Mouse (Mus musculus): Measurements from ENCODE around the gene Scarb1. TPM values are rescaled to one million over a fixed set of nuclear protein-coding genes. Genes with fewer than 3 reads are reported as not detected.

Gene Scarb1
- polyA plus RNA-seq, 1 experiment from 2014 or later: 36.5 TPM

GRCm38 (mm10) chr5:125381954-125382672 is 41.2 kb upstream of the Scarb1 start:
- H3K4me2 ChIP-seq: no peak overlapping the region
- H3K4me1 ChIP-seq (replicated peaks): peaks cover 10% of the 10 kb centered on the region
- no peaks in the 10 kb centered on the region for H3K27me3 ChIP-seq
- H3K36me3 ChIP-seq: peaks cover 24% of the 10 kb centered on the region
- no peak for ATAC-seq (ENCODE audit: insufficient number of reproducible peaks, insufficient read depth, low FRiP score, low TSS enrichment, low read depth)
- no peak overlapping the region for H3K9ac ChIP-seq (replicated peaks)
- H3K4me3 ChIP-seq (replicated peaks): no peak overlapping the region
- H3K27ac ChIP-seq: no peak overlapping the region
- 79% methylated on average over 5 of the region's 5 CpGs for WGBS
- H3K9me3 ChIP-seq: no peaks in the 10 kb centered on the region

- no peak overlapping the region for H3K9ac ChIP-seq (replicated peaks)
- no peaks in the 10 kb centered on the region for H3K27me3 ChIP-seq
- no peaks in the 10 kb centered on the region for H3K4me1 ChIP-seq (replicated peaks)
- WGBS: 87% methylated on average over 5 of the region's 5 CpGs
- H3K4me3 ChIP-seq (replicated peaks): no peak overlapping the region
- no peaks in the 10 kb centered on the region for H3K9me3 ChIP-seq
- H3K27ac ChIP-seq: no peak overlapping the region
- H3K36me3 ChIP-seq: peaks cover 4% of the 10 kb centered on the region
- no peak overlapping the region for H3K4me2 ChIP-seq
- no peak for ATAC-seq (ENCODE audit: insufficient number of reproducible peaks, insufficient read depth, low FRiP score, low TSS enrichment, low read depth)
These were observed 38.0 kb upstream of the Scarb1 start for GRCm38 (mm10) chr5:125378919-125379318.

GRCm38 (mm10) chr5:125377214-125377613 is 36.3 kb upstream of the Scarb1 start:
- H3K4me3 ChIP-seq (replicated peaks): no peak overlapping the region
- 80% methylated on average over 7 of the region's 7 CpGs for WGBS

DNA sequence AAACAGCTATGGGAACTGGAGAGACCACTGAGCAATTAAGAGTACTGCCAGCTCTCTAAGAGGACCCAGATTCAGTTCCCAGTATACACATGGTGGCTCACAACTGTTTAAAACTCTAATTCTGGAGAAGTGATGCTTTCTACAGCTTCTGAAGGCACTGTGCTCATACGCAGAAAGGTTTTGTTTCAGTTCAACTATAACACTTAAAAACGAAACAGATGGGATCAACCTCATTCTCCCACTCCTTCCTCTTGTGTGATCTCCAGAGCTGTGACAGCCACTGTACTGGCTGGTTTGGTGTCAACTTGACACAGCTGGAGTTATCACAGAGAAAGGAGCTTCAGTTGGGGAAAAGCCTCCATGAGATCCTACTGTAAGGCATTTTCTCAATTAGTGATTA is 35.0 kb upstream of the Scarb1 start:
- no peak for ATAC-seq (ENCODE audit: insufficient number of reproducible peaks, insufficient read depth, low FRiP score, low TSS enrichment, low read depth)
- WGBS: 89% methylated on average over 2 of the region's 2 CpGs
- Histone ChIP-seq H3K4me1 (replicated peaks) (no peaks in the 10 kb centered on the region), H3K27ac (no peak overlapping the region), H3K4me2 (no peak overlapping the region), H3K36me3 (no peaks in the 10 kb centered on the region), H3K4me3 (replicated peaks) (no peak overlapping the region), H3K9me3 (no peaks in the 10 kb centered on the region), H3K9ac (replicated peaks) (no peak overlapping the region), H3K27me3 (no peaks in the 10 kb centered on the region)

More at GRCm38 (mm10) chr5:125377214-125377613, 36.3 kb upstream of the Scarb1 start:
- Histone ChIP-seq H3K9ac (replicated peaks) (no peak overlapping the region), H3K4me2 (no peak overlapping the region), H3K27me3 (no peaks in the 10 kb centered on the region), H3K9me3 (no peaks in the 10 kb centered on the region), H3K36me3 (no peaks in the 10 kb centered on the region), H3K27ac (no peak overlapping the region), H3K4me1 (replicated peaks) (no peaks in the 10 kb centered on the region)
- no peak for ATAC-seq (ENCODE audit: insufficient number of reproducible peaks, insufficient read depth, low FRiP score, low TSS enrichment, low read depth)

- Histone ChIP-seq H3K36me3 (no peaks in the 10 kb centered on the region), H3K27ac (no peak overlapping the region), H3K4me1 (replicated peaks) (no peaks in the 10 kb centered on the region), H3K9ac (replicated peaks) (no peak overlapping the region), H3K27me3 (no peaks in the 10 kb centered on the region), H3K9me3 (no peaks in the 10 kb centered on the region), H3K4me2 (no peak overlapping the region), H3K4me3 (replicated peaks) (no peak overlapping the region)
- ATAC-seq (ENCODE audit: insufficient number of reproducible peaks, insufficient read depth, low FRiP score, low TSS enrichment, low read depth): no peak
- 89% methylated on average over 4 of the region's 4 CpGs for WGBS
These were observed 31.1 kb upstream of the Scarb1 start for GRCm38 (mm10) chr5:125372027-125372426.

DNA sequence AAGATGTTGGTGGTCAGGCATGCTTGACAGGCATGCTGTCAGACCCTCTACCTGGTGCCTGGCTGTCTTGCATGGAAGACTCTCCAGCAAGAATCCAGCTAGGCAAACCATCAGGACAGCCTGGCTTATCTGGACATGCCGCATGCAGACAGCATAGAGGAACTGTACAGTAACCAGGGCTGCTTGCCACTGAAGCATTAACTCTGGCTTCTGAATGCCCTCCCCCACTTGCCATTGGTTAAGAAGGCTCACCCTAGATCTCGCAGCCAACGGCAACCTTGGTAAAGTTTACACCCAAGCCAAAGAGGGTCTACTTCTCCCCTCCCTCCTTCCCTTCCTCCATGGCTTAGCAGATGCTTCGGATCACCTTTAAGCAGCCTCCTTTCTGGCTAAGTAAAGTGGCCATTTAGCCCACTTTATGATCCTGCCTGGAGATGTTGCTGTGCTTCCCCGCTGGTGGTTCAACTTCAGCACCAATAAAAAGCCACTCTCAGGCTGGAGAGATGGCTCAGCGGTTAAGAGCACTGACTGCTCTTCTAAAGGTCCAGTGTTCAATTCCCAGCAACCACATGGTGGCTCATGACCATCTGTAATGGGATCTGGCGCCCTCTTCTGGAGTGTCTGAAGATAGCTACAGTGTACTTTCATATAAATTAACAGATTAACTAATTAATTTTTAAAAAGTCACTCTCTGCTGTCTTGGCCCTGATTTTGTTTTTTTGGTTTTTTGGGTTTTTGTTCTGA is 30.2 kb upstream of the Scarb1 start:
- Histone ChIP-seq H3K36me3 (no peaks in the 10 kb centered on the region), H3K4me3 (replicated peaks) (no peak overlapping the region), H3K4me2 (no peak overlapping the region), H3K9ac (replicated peaks) (no peak overlapping the region), H3K9me3 (no peaks in the 10 kb centered on the region), H3K4me1 (replicated peaks) (no peaks in the 10 kb centered on the region), H3K27me3 (no peaks in the 10 kb centered on the region), H3K27ac (no peak overlapping the region)
- ATAC-seq (ENCODE audit: insufficient number of reproducible peaks, insufficient read depth, low FRiP score, low TSS enrichment, low read depth): no peak
- WGBS: 66% methylated on average over 7 of the region's 7 CpGs

- Histone ChIP-seq H3K9ac (replicated peaks) (no peak overlapping the region), H3K9me3 (0 out of 2 replicates have a peak, but pooled peaks cover 6% of the 10 kb centered on the region), H3K4me2 (no peak overlapping the region), H3K4me3 (replicated peaks) (no peak overlapping the region), H3K36me3 (no peaks in the 10 kb centered on the region), H3K27ac (no peak overlapping the region), H3K4me1 (replicated peaks) (no peaks in the 10 kb centered on the region), H3K27me3 (no peaks in the 10 kb centered on the region)
- no peak for ATAC-seq (ENCODE audit: insufficient number of reproducible peaks, insufficient read depth, low FRiP score, low TSS enrichment, low read depth)
- WGBS: 3% methylated on average over 4 of the region's 4 CpGs
These were observed 27.7 kb upstream of the Scarb1 start for GRCm38 (mm10) chr5:125368568-125368967.

GRCm38 (mm10) chr5:125368156-125368555 is 27.3 kb upstream of the Scarb1 start:
- H3K27ac ChIP-seq: no peak overlapping the region
- WGBS: 72% methylated on average over 5 of the region's 5 CpGs
- no peak overlapping the region for H3K4me2 ChIP-seq
- no peaks in the 10 kb centered on the region for H3K27me3 ChIP-seq
- no peak for ATAC-seq (ENCODE audit: insufficient number of reproducible peaks, insufficient read depth, low FRiP score, low TSS enrichment, low read depth)
- no peaks in the 10 kb centered on the region for H3K4me1 ChIP-seq (replicated peaks)
- no peaks in the 10 kb centered on the region for H3K36me3 ChIP-seq
- H3K9me3 ChIP-seq: 0 out of 2 replicates have a peak, but pooled peaks cover 6% of the 10 kb centered on the region
- H3K4me3 ChIP-seq (replicated peaks): no peak overlapping the region
- H3K9ac ChIP-seq (replicated peaks): no peak overlapping the region

DNA sequence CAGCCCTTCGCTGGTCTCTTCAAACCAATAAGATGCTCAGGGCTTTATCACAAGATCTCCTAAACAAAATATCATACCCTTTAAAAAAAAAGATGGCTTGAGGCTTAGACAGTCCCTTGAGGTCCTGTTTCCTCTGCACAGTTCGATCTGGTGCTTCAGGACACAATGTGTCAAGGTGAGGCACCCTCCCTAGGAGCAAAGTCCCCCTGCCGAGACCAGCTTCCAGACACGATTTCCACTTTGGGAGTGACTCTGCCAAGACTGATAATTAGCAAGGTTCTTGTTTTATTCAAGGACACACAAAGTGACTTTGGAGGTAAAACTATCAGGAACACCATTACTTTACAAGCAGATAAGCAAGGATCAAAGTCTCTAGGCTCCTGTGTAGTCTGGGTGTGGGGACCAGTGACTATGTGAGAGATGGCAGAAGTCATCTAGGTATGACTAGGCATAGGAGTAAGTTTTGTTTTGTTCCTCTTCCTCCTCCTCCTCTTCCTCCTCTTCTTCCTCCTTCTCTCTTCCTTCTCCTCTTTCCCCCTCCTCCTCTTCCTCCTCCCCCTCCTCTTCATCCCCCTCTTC is 24.0 kb upstream of the Scarb1 start:
- Histone ChIP-seq H3K27ac (no peak overlapping the region), H3K4me1 (replicated peaks) (no peaks in the 10 kb centered on the region), H3K4me2 (no peak overlapping the region), H3K9ac (replicated peaks) (no peak overlapping the region), H3K27me3 (no peaks in the 10 kb centered on the region), H3K4me3 (replicated peaks) (no peak overlapping the region), H3K36me3 (no peaks in the 10 kb centered on the region), H3K9me3 (0 out of 2 replicates have a peak, but pooled peaks cover 6% of the 10 kb centered on the region)
- WGBS: 78% methylated on average over 4 of the region's 4 CpGs
- ATAC-seq (ENCODE audit: insufficient number of reproducible peaks, insufficient read depth, low FRiP score, low TSS enrichment, low read depth): no peak

- Histone ChIP-seq H3K4me3 (replicated peaks) (no peak overlapping the region), H3K9ac (replicated peaks) (no peak overlapping the region), H3K4me1 (replicated peaks) (no peaks in the 10 kb centered on the region), H3K4me2 (no peak overlapping the region), H3K27ac (no peak overlapping the region), H3K27me3 (no peaks in the 10 kb centered on the region), H3K9me3 (0 out of 2 replicates have a peak, but pooled peaks cover 6% of the 10 kb centered on the region), H3K36me3 (no peaks in the 10 kb centered on the region)
- WGBS: 80% methylated on average over 7 of the region's 7 CpGs
- ATAC-seq (ENCODE audit: insufficient number of reproducible peaks, insufficient read depth, low FRiP score, low TSS enrichment, low read depth): no peak
These were observed 23.0 kb upstream of the Scarb1 start for GRCm38 (mm10) chr5:125363894-125364293.

GRCm38 (mm10) chr5:125360981-125361510 is 20.2 kb upstream of the Scarb1 start:
- H3K9ac ChIP-seq (replicated peaks): no peak overlapping the region
- H3K4me1 ChIP-seq (replicated peaks): peaks cover 2% of the 10 kb centered on the region; the same call in 1 of the 2 replicates
- ATAC-seq (ENCODE audit: insufficient number of reproducible peaks, insufficient read depth, low FRiP score, low TSS enrichment, low read depth): no peak
- 0 out of 2 replicates have a peak, but pooled peaks cover 6% of the 10 kb centered on the region for H3K9me3 ChIP-seq
- no peak overlapping the region for H3K4me3 ChIP-seq (replicated peaks)
- H3K27me3 ChIP-seq: no peaks in the 10 kb centered on the region
- 83% methylated on average over 16 of the region's 16 CpGs for WGBS
- H3K4me2 ChIP-seq: no peak overlapping the region
- no peaks in the 10 kb centered on the region for H3K36me3 ChIP-seq
- H3K27ac ChIP-seq: no peak overlapping the region

Data from limb, embryonic 12.5 days (tissue).